Mouse (Mus musculus): Measurements from ENCODE around the gene Stxbp6.

- TF ChIP-seq POLR2A (IDR thresholded peaks at IDR 0.05; ENCODE audit: control insufficient read depth, low read depth, low read length): no peak
- TF ChIP-seq CTCF (IDR thresholded peaks at IDR 0.05; ENCODE audit: control insufficient read depth, insufficient read depth, insufficient replicate concordance, low read depth, low read length): no peak
Measured at GRCm38 (mm10) chr12:44872697-44873096, 201.8 kb downstream of the Stxbp6 start.

Data from testis, adult 2 months (tissue).